Mouse (Mus musculus): Measurements from ENCODE around the gene Plcl2.
A peak's percentile ranks its signal among the peaks of the same experiment; 100 is the strongest.

The Plcl2 gene

GRCm38 (mm10) chr17:50488895-50489294, 20.3 kb upstream of the Plcl2 start:
- DNase-seq (ENCODE audit: low read depth, low spot score) = no peak
- Histone ChIP-seq H3K27me3 (ENCODE audit: control insufficient read depth, insufficient read depth, low read length, poor library complexity, severe bottlenecking) (no peaks in the 10 kb centered on the region), H3K36me3 (ENCODE audit: control insufficient read depth, insufficient read depth, low read length, poor library complexity, severe bottlenecking) (no peaks in the 10 kb centered on the region)

GRCm38 (mm10) chr17:50490644-50491430, 18.4 kb upstream of the Plcl2 start:
- no peak for DNase-seq (ENCODE audit: low read depth, low spot score)
- Histone ChIP-seq H3K36me3 (ENCODE audit: control insufficient read depth, insufficient read depth, low read length, poor library complexity, severe bottlenecking) (no peaks in the 10 kb centered on the region), H3K27me3 (ENCODE audit: control insufficient read depth, insufficient read depth, low read length, poor library complexity, severe bottlenecking) (no peaks in the 10 kb centered on the region)

- H3K36me3 ChIP-seq (ENCODE audit: control insufficient read depth, insufficient read depth, low read length, poor library complexity, severe bottlenecking) = no peaks in the 10 kb centered on the region
- DNase-seq (ENCODE audit: low read depth, low spot score) = no peak
- no peaks in the 10 kb centered on the region for H3K27me3 ChIP-seq (ENCODE audit: control insufficient read depth, insufficient read depth, low read length, poor library complexity, severe bottlenecking)
These were observed 17.7 kb upstream of the Plcl2 start for GRCm38 (mm10) chr17:50491496-50491895.

- Histone ChIP-seq H3K36me3 (ENCODE audit: control insufficient read depth, insufficient read depth, low read length, poor library complexity, severe bottlenecking) (no peaks in the 10 kb centered on the region), H3K27me3 (ENCODE audit: control insufficient read depth, insufficient read depth, low read length, poor library complexity, severe bottlenecking) (no peaks in the 10 kb centered on the region)
- no peak for DNase-seq (ENCODE audit: low read depth, low spot score)
These were observed 13.8 kb upstream of the Plcl2 start for GRCm38 (mm10) chr17:50495216-50495889.

- no peaks in the 10 kb centered on the region for H3K27me3 ChIP-seq (ENCODE audit: control insufficient read depth, insufficient read depth, low read length, poor library complexity, severe bottlenecking)
- H3K36me3 ChIP-seq (ENCODE audit: control insufficient read depth, insufficient read depth, low read length, poor library complexity, severe bottlenecking) = no peaks in the 10 kb centered on the region
- DNase-seq (ENCODE audit: low read depth, low spot score) = no peak
These were observed 11.0 kb upstream of the Plcl2 start for GRCm38 (mm10) chr17:50498062-50498697.

GRCm38 (mm10) chr17:50499091-50499790, 10.0 kb upstream of the Plcl2 start:
- DNase-seq (ENCODE audit: low read depth, low spot score) = peak; percentile 78
- no peaks in the 10 kb centered on the region for H3K27me3 ChIP-seq (ENCODE audit: control insufficient read depth, insufficient read depth, low read length, poor library complexity, severe bottlenecking)

GRCm38 (mm10) chr17:50500806-50501205, 8.4 kb upstream of the Plcl2 start:
- no peak for DNase-seq (ENCODE audit: low read depth, low spot score)
- Histone ChIP-seq H3K27me3 (ENCODE audit: control insufficient read depth, insufficient read depth, low read length, poor library complexity, severe bottlenecking) (no peaks in the 10 kb centered on the region), H3K36me3 (ENCODE audit: control insufficient read depth, insufficient read depth, low read length, poor library complexity, severe bottlenecking) (no peaks in the 10 kb centered on the region)

More at GRCm38 (mm10) chr17:50499091-50499790, 10.0 kb upstream of the Plcl2 start:
- H3K36me3 ChIP-seq (ENCODE audit: control insufficient read depth, insufficient read depth, low read length, poor library complexity, severe bottlenecking) = no peaks in the 10 kb centered on the region

- H3K27me3 ChIP-seq (ENCODE audit: control insufficient read depth, insufficient read depth, low read length, poor library complexity, severe bottlenecking) = no peaks in the 10 kb centered on the region
- no peak for DNase-seq (ENCODE audit: low read depth, low spot score)
- no peaks in the 10 kb centered on the region for H3K36me3 ChIP-seq (ENCODE audit: control insufficient read depth, insufficient read depth, low read length, poor library complexity, severe bottlenecking)
These were observed 6.1 kb upstream of the Plcl2 start for GRCm38 (mm10) chr17:50503075-50503474.

GRCm38 (mm10) chr17:50504070-50504846, 4.9 kb upstream of the Plcl2 start:
- Histone ChIP-seq H3K27me3 (ENCODE audit: control insufficient read depth, insufficient read depth, low read length, poor library complexity, severe bottlenecking) (no peaks in the 10 kb centered on the region), H3K36me3 (ENCODE audit: control insufficient read depth, insufficient read depth, low read length, poor library complexity, severe bottlenecking) (no peaks in the 10 kb centered on the region)
- DNase-seq (ENCODE audit: low read depth, low spot score) = no peak

GRCm38 (mm10) chr17:50505910-50506634, 3.1 kb upstream of the Plcl2 start:
- DNase-seq (ENCODE audit: low read depth, low spot score) = no peak
- Histone ChIP-seq H3K27me3 (ENCODE audit: control insufficient read depth, insufficient read depth, low read length, poor library complexity, severe bottlenecking) (no peaks in the 10 kb centered on the region), H3K36me3 (ENCODE audit: control insufficient read depth, insufficient read depth, low read length, poor library complexity, severe bottlenecking) (no peaks in the 10 kb centered on the region)

- no peak for DNase-seq (ENCODE audit: low read depth, low spot score)
- H3K27me3 ChIP-seq (ENCODE audit: control insufficient read depth, insufficient read depth, low read length, poor library complexity, severe bottlenecking) = no peaks in the 10 kb centered on the region
- no peaks in the 10 kb centered on the region for H3K36me3 ChIP-seq (ENCODE audit: control insufficient read depth, insufficient read depth, low read length, poor library complexity, severe bottlenecking)
These were observed 2.3 kb upstream of the Plcl2 start for GRCm38 (mm10) chr17:50506861-50507321.

- Histone ChIP-seq H3K27me3 (ENCODE audit: control insufficient read depth, insufficient read depth, low read length, poor library complexity, severe bottlenecking) (no peaks in the 10 kb centered on the region), H3K36me3 (ENCODE audit: control insufficient read depth, insufficient read depth, low read length, poor library complexity, severe bottlenecking) (no peaks in the 10 kb centered on the region)
- DNase-seq (ENCODE audit: low read depth, low spot score) = no peak
These were observed 988 bp upstream of the Plcl2 start for GRCm38 (mm10) chr17:50508055-50508774.

GRCm38 (mm10) chr17:50508775-50509250, 390 bp upstream of the Plcl2 start:
- DNase-seq (ENCODE audit: low read depth, low spot score) = peak; percentile 84
- no peaks in the 10 kb centered on the region for H3K27me3 ChIP-seq (ENCODE audit: control insufficient read depth, insufficient read depth, low read length, poor library complexity, severe bottlenecking)
- no peaks in the 10 kb centered on the region for H3K36me3 ChIP-seq (ENCODE audit: control insufficient read depth, insufficient read depth, low read length, poor library complexity, severe bottlenecking)

All from splenic B cell, adult 2 months (primary cell).